Mouse (Mus musculus) v-Abl transformed pro-B cells (cell line): ENCODE measurements around the gene Gm20388.

Experiments
- in situ Hi-C, 2 experiments: fragments of 400-800 bp; cut with MboI; formaldehyde crosslinking; loops; one replicate each; pipeline ENCODE4 v1.15.1; 2025; ENCODE audit not compliant: unreplicated experiment in 2 of 2

Gene Gm20388

DNA sequence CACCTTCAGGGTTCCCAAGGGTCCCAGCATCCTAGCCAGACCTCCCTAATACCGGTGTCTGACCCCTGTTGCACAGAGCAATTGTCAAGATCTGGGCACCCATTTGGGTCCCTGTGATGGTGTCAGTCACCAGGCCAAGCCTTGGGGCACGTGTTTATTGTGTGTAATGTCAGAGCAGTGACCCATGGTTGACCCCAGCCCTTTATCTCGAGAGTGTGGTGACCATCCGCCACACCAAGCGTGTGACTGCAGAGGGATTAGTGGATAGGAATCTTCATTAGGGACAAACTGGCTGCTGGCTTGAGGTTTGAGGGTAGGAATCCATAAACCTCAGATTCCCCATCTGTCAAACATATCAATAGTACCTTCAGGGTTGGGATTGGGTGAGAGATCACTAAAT lies 2758.7 kb downstream of the Gm20388 start:
- in situ Hi-C loops, result loop anchor here (5.0 kb wide), 1 partner anchor 33 kb away; no protein-coding TSS in a partner anchor

DNA sequence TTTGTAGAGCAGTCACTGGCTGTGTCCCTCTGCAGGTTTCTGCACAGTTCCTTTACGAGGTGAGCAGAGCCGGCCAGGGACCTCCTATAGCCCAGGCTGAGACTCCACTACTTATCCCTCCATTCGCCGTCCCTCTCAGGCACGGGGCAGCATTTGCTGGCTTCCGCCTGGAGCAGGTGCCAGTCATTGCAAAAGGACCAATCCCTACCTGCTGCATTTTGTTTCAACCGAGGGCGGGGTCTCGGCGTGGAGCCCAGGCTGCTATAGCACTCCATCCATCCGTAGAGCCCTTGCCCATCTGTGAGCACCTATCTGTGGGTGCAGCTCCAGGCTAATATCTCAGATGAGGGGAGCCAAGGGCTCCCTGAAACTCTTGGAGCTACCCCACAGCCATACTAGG lies 2759.4 kb downstream of the Gm20388 start:
- in situ Hi-C loops, result no loop called here

DNA sequence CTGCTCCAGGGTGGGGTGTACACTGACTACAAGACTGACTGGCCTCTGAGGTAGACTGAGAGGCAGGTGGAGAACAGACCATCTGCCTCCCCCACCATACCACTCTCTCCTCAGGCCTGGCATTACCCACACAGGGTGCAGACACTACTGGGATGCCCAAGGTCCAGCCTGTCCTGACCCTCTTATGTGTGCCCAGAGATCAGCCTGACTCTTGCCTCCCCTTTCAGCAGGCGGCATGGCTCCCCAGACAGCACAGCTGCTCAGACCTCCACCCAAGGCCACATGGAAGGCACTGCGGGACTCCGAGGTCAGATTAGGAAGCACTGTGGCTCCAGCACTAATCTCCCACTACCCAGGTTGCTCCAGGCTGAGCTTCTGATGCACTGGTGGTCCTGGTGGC lies 2760.1 kb downstream of the Gm20388 start:
- in situ Hi-C loops, result no loop called here

DNA sequence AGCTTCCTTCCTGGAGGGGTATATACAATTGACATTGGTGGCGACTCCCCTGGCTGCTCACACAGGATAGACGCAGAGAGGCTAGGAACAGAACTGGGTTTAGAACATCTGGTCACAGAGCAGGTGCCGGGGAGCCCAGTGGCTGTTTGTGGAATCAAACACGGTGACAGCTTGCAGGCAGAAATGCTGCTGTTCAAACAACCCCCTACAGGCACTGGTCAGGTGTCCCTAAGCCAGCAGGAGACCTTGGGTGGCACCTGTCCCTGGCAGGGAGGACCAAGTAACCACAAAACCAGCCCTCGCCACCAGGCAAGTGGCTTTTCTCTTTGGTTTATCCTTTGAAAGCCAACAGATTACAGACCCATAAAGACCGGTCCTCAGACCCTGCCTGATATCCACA lies 2761.3 kb downstream of the Gm20388 start:
- in situ Hi-C loops, result no loop called here

DNA sequence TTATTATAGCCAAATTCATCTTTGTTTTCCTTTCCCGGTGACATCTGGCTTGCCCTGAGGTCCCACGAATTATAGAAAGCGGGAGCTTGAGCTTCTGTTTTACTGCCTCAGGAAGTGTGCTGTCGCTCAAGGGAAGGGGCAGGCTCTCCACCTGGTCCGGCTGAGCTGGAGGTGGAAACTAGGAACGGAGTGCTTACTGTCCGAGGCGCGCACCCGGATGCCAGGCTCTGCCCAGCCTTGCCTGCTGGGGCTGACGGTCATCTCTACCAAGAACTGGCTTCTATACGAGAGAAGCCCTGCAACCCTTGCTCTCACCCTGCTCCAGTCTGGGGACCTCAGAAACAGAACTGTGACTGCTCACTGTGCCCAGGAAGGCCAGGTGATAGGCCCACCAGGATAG lies 2763.3 kb downstream of the Gm20388 start:
- in situ Hi-C loops, result no loop called here

DNA sequence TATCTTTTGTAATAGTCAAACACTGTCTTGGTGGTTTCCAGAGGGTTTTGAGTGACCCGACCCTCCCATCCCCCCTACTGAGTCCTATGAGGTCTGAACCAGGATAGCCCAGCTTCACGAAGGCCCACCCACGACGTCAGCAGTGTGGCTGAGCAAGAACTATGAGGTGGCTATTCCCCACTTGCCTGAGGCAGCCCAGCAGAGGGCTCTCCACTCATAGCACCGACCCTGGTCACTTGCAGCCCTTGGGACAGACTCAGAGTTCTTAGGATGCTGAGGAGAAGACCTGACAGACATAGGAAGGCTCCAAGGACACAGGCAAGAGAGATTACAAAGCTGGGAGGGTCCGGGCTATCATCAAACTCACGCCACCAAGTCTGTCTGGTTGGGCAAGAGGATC lies 2764.4 kb downstream of the Gm20388 start:
- in situ Hi-C loops, result loop anchor here in 1 of 2 experiments (5.0 kb wide), 1 partner anchor 38 kb away; no protein-coding TSS in a partner anchor

DNA sequence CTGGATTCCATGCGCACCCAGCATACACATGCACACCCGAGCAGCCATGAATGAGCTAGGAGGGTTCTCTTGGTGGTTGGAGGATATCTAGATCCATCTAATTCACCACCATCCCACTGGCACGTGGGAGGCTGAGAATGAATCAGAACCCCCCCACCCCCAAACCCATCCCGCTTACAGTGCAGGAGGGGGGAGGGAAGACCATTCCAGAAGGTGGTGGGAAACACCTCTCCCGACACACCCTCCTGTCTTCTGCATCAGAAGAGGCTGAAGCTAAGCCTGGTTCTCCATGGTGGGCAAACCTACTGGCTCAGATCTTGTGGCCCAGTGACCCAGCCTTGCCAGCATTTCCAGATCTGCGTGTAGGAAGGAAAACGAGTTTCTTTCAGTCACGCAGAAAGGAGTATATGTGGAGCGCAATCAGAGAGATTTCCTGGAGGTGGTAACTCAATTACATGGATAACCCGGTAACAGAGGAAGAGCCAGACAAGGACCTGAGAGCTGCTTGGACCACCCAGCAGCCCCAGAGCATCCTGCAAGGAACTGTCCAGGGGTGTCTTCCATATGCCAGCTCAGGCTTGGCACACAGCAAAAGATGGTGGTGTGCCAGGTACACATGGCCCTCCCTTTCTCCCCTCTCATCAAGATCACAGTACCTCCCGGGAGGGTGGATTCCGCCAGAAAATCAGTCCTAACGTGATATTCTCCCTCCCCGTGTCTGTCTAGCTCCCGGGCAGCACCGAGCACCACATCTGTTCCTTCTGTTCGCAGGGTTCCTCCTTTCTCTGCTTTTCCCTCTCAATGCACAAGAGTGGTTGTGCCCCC lies 2765.2 kb downstream of the Gm20388 start:
- in situ Hi-C loops, result loop anchor here in 1 of 2 experiments (5.0 kb wide), 1 partner anchor 39 kb away; no protein-coding TSS in a partner anchor

DNA sequence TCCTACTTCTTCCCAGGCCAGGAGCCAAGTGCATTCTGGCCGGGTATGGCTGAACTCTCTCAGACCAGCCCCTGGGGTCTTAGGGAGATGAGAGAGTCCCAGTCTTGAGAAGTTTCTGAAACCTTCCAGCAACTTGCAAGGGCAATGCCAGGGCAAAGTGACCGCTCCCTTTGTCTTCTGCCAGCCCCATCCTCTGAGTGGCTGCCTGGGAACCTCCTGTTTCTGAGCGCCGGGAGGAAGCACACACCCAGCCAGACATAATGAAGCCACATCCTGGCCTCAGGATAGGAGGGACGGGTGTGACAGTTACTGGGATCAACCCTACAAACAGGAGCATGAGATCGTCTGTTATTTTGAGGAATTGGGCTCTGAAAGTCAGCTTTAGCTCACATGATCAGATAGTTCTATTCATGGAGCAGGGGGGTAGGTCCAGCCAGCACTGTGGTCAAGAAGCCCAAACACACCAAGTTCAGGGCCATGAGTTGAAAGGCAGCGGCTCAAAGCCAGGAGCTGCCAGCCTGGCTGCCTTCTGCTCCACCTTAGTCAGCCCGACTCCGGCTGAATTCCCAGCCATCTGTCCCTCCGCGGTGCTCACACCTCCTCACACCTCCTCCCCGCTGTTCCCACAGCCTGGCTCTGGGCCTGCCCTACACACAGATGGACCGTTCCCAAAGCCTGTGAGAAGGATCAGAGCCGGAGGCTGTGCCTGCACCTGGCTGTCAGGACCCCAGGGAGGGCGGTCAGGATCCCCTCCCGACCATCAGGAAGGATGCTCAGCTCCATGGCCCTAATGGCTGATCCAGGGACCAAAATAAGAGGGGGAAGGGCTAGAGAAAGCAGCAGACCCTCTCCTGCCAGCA lies 2766.2 kb downstream of the Gm20388 start:
- in situ Hi-C loops, result loop anchor here in 1 of 2 experiments (5.0 kb wide), 1 partner anchor 40 kb away; no protein-coding TSS in a partner anchor

DNA sequence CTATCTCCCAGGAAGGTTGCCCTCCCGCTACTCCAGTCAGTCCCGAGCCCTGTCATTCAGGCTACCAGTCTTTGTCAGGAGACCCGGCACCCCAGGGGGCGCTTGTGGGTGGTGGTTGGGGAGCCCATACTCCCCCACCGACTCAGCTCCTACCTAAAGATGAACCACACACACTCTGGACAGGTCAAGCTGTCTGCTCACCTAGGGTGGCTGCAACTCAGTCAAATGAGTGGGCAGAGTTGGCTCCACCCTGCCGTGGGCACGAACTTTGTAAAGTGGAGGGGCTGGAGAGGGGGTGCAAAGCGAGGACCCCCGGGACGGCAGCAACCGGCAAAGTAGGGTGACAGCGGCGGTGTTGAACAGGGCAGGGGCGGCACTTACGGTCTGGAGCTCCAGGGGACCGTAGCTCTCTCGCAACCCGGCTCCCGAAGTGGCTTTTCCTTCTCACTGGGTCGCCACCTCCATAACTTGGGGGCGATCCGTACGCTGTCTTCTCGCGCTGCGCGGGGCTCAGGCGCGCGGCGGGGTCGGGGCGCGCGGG lies 2766.9 kb downstream of the Gm20388 start:
- in situ Hi-C loops, result loop anchor here in 1 of 2 experiments (5.0 kb wide), 1 partner anchor 40 kb away; no protein-coding TSS in a partner anchor

DNA sequence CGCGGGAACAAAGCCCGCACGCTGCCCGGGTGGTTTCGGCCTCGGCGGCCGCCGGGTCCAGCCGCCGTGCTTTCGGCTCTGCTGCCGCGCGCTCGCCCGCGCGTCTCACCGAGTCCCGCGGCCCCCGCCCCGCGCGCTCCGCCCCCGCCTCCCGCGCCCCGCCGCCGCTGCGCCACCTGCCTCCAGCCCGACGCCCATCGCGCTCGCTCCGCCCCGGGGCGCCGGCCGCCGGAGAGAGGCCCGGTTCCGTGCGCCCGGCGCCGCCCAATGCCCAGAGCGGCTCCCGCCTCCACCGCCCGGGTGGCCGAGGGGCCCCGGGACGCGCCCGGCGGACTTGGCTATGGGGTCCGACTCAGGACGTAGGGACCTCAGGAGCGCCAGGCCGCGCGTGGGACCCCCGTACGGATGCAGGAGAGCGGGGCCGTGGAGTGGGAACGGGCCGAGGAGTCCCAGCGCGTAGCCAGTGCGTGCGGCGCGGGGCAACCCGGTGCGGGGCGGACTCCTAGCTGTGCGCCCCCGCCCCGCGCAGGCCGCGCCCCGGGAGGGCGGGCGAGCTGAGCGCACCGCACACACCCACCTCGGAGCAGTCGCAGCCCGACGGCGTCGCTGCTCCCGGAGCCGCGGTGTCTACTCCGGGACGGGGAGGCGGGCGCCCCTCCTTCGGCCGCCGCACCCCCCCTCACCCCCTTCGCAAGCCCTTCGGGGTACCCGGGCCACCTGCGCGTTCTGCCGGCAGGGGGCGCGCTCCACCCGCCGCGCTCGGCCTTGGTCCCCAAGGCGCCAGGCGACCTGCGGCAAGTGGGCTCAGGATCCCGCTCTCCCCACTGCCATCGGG lies 2767.6 kb downstream of the Gm20388 start:
- in situ Hi-C loops, result loop anchor here in 1 of 2 experiments (5.0 kb wide), 1 partner anchor 41 kb away; no protein-coding TSS in a partner anchor

DNA sequence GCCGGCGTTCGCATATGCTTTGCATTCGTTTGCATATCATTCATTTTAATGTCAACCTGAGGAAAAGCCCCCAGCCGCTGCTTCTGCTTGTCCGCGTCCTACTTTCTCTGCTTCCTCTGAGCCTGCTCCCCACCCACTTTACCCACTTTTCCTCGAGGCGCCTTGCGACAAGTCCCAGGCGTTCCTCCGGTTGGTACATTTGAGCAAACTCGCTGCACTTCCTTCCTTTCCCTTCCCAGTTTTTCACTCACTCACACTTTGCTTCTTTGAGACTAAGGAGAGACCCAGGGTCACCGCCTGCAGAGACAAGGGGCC lies 2768.2 kb downstream of the Gm20388 start:
- in situ Hi-C loops, result loop anchor here in 1 of 2 experiments (5.0 kb wide), 1 partner anchor 42 kb away; no protein-coding TSS in a partner anchor

DNA sequence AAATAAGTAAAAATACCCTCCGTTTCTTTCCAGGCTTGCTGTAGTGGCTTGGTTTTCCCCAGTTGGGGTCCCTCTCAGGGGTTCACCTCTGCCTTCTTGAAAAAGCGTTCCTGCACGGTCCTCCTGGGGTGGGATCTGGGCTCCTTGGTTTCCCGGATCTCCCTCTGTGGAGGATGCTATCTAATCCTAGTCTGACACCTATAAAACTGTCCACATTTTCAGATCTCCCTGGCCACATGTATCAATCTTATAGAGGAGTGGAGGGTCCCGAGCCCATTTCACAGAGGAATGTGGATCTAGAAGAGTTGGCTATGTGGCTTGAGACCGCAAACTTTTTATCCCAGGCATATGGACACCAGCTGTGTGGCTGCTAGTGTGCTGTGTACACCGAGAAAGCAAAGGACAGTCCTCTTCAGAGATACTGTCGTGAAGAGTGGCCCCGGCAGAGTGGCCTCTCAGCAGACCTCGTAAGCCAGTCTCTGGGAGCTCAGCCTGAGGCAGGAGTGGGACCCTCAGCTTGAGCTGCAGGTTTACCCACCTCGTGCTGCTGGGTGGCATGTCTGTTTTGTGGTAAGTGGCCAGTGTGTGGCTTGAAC lies 2768.8 kb downstream of the Gm20388 start:
- in situ Hi-C loops, result loop anchor here in 1 of 2 experiments (5.0 kb wide), 1 partner anchor 42 kb away; no protein-coding TSS in a partner anchor

DNA sequence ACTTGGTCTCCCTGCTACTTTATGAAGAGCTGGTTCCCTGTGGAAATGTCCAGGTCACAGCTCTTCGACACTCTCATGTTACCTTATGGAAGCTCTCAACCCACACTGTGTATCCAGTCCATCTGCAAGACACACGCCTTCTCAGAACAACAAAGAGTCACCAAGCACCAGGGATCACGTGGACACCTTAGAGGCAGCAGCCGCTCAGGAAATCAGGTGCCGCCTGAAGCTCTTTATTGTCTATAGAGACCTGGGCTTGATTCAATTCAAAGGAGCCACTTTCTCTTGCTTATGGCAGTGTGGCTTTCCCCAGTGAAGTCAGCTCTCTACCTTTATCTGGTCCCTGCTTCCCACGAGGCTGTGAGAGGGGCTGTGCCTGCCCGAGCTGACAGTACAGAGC lies 2769.5 kb downstream of the Gm20388 start:
- in situ Hi-C loops, result no loop called here

DNA sequence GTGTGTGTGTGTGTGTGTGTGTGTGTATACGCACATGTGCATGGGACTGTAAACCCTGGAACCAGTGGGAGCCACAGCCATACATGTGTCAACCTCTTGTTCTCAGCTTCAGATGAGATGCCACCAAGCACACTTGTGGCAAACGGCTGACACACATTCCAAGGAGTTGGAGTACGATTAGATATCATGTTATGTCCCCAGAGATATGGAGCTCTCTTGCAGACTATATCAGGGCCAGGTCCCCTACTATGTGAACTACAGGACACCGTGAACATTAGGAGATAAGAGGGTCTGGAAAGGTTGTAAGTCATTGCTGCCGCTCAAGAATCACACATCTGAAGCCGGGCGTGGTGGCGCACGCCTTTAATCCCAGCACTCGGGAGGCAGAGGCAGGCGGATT lies 2772.2 kb downstream of the Gm20388 start:
- in situ Hi-C loops, result no loop called here

DNA sequence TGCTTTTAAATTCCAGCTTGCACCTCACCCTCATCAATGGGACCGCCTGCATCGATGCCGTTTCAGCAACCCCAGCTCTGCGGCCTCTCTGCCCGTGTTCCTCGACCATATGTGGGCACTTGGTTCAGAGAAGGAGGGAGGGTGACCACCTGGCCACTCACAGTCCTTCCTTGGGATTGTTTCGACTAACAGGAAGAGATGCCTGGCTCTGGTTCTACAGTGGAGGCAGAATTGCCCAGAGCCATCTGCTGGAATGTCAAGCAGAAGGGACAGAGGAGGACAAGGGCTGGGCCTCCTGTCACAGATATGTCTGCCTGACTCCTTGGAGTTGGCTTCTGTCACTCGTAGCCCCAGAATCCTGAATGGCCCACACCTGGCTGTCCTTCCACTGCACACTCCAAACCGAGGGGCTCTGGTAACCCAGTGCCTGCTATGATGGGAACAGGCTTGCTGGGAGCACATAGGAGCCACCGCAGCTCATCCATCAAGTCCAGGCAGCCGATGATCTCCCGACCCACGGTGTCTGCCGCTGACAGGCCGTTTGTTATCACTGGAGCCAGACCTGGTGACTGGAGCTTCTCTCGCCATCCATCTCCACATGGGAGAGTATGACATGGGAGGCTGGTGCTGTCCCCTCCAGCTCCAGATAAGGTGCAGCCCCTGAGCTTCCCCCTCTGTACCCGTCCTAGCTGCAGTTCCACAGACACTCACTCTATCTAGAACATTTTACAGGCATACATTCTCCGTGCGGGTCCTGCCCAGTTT lies 2774.6 kb downstream of the Gm20388 start:
- in situ Hi-C loops, result no loop called here

DNA sequence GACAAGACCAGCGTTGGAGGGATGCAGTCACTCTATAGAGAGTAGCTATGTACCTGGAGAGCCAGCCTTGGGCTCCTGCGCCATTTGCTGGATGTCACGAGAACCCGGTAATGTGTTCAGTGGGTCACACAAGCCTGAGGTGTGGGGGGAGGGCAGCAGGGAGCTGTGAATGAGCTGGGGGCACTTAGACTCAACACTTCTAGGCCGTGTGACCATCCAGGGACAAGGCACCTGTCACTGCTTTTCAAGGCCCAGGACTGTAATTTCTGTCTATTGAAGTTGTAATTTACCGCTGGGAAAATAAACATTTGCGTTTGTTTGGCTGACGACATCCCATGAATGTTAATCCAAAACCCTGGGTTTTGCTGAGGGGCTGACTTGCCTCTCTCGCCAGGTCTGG lies 2776.2 kb downstream of the Gm20388 start:
- in situ Hi-C loops, result no loop called here

DNA sequence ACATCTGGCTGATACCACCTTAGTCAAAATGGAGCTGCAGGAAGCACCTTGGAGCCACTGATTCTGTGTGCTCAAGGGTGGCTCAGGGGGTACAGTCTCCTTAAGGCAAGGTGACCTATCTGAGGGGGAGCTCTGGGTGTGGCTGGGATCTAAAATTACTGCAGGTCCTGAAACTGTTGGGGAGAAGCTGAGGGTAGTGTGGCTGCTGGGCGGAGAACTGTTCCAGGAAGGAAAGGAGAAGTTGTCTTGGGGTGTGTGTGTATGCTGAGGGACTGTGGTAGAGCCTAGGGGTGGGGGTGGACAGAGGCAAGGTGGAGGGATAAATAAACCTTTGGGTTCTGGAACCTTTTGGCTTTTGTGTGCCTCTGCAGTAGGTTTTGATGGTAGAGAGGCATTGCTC lies 2778.7 kb downstream of the Gm20388 start:
- in situ Hi-C loops, result no loop called here

DNA sequence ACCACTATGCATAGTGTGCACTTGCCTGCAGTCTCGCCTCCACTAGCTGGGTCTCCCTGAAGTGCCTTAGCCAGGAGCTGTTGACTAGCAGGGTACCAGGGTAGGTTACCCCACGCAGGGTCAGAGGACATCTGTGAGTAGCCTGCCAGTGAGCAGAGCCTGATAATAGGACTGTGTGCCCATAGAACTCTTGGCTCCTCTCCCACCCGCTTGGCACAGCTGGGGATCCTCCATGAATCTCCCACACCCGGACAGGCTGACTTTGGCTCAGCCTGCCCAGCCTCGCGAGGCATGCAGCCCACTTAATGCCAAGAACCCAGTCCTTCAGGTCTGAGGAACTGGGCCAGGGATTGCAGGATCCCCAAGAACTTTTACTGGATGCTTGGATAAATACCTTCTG lies 2780.4 kb downstream of the Gm20388 start:
- in situ Hi-C loops, result no loop called here

DNA sequence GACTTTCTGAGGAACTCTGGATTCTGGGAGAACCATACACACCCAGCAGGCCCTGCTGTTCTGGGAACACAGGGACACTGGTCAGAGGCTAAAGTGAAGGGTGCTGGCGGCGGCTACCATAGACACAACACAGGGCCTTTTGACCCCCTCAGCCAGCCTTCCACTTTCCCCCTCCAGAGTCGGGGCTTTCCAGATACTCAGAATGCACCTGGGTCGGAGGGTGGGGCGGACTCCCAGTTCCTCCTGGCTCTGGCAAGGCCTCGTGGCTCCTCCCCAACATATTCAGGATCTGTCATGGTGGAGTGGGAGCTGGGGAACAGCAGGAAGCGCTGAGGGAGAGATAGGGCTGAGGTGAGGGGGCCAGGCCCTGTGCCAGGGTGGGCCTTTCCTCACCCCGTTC lies 2781.5 kb downstream of the Gm20388 start:
- in situ Hi-C loops, result no loop called here
